Mouse (Mus musculus) cerebellum, postnatal 10 days (tissue): ENCODE measurements around the gene Pex5.

ENCODE experiments used
- DNase-seq, 2 experiments: peaks; one replicate each; pipeline ENCODE4 v3.0.0; 2021; ENCODE audit warnings: mixed read lengths in 2 of 2

Pex5 gene

DNA sequence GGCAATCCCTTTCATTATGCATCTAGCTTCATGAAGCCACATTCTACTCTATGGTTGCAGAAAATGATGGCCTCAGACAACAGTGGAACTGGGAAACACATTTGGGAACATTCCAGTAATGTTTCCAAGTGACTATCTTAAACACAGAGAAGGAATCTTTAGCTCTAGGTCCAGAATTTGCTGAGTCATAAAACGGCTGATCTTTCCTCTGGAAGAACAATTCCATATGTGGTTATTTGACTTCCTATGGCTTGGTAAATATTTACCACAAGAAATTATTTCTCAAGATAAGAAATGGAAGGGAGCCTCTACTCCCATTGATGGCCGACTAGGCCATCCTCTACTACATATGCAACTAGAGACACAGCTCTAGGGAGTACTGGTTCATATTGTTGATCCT is 61.6 kb downstream of the Pex5 start:
- no peak for DNase-seq
